22 mouse cellular contexts compared by ENCODE assay signal in genomic region chr11:5734323-5734722, GRCm38 (mm10). TPM values are rescaled to one million over a fixed set of nuclear protein-coding genes. Genes with fewer than 3 reads are reported as not detected.
A peak's percentile ranks its signal among the peaks of the same experiment; 100 is the strongest.
DNase-seq lines count a peak whose midpoint lies in the region; ATAC-seq and TF ChIP-seq lines count a peak whose summit lies in the region.
"Had no signal": no experiment of that assay in that cellular context is flagged by ENCODE, and none has a peak within 500 bp of the region (broad histone marks: within the 10 kb centered on the region; RNA-seq: fewer than 3 reads in every experiment).

No protein-coding gene starts in this region.

- 73% methylated on average over 4 of the region's 4 CpGs for WGBS in small intestine, adult 2 months

- intact Hi-C loops in heart, postnatal 25 days (cut with DNase I) = no loop called here

- H3K4me1 ChIP-seq in megakaryocyte, embryonic 14.5 days = peaks cover 93% of the 10 kb centered on the region
- H3K4me1 ChIP-seq in small intestine, adult 2 months (ENCODE audit: control insufficient read depth, insufficient read depth, insufficient read length, low read length) = peaks cover 14% of the 10 kb centered on the region; the same call in 1 of the 2 replicates

- no peak for ATAC-seq in megakaryocyte, adult 5-6 weeks (ENCODE audit: poor library complexity, severe bottlenecking)
- ATAC-seq: forebrain, embryonic 16.5 days; lung, postnatal 0 days had no signal

- H3K27ac ChIP-seq in small intestine, adult 2 months (ENCODE audit: insufficient read depth, low read depth, low read length) = peak overlapping the region; percentile 8
- H3K27ac ChIP-seq: embryonic facial prominence, embryonic 13.5 days; heart, embryonic 15.5 days; hindbrain, embryonic 12.5 days; layer of hippocampus, adult 2 months; limb, embryonic 15.5 days; midbrain, embryonic 10.5 days had no signal

- peak overlapping the region; percentile 53 for H3K4me3 ChIP-seq in megakaryocyte, embryonic 14.5 days (replicated peaks)
- H3K4me3 ChIP-seq in small intestine, adult 2 months (ENCODE audit: low read depth, low read length) = no peak overlapping the region
- H3K4me3 ChIP-seq: embryonic facial prominence, embryonic 13.5 days; heart, embryonic 15.5 days; hindbrain, embryonic 12.5 days; layer of hippocampus, adult 2 months; limb, embryonic 15.5 days; midbrain, embryonic 10.5 days had no signal

- no peak for TF ChIP-seq CTCF in small intestine, adult 2 months (IDR thresholded peaks at IDR 0.05; ENCODE audit: extremely low read depth, insufficient read length, insufficient replicate concordance, low read depth, low read length)

- H3K9me3 ChIP-seq in megakaryocyte, embryonic 14.5 days = no peaks in the 10 kb centered on the region
- H3K9me3 ChIP-seq: embryonic facial prominence, embryonic 13.5 days; G1E; heart, embryonic 15.5 days; hindbrain, embryonic 12.5 days; limb, embryonic 15.5 days; midbrain, embryonic 10.5 days had no signal

- TF ChIP-seq POLR2A in small intestine, adult 2 months (IDR thresholded peaks at IDR 0.05; ENCODE audit: low read depth, low read length) = no peak

- H3K36me3 ChIP-seq in megakaryocyte, embryonic 14.5 days (replicated peaks; ENCODE audit: low read length) = peaks cover 74% of the 10 kb centered on the region
- peaks cover 2% of the 10 kb centered on the region for H3K36me3 ChIP-seq in small intestine, adult 2 months (ENCODE audit: control insufficient read depth, insufficient read depth, low read length)
- H3K36me3 ChIP-seq: embryonic facial prominence, embryonic 13.5 days; heart, embryonic 15.5 days; hindbrain, embryonic 12.5 days; midbrain, embryonic 10.5 days had no signal

- H3K27me3 ChIP-seq in megakaryocyte, embryonic 14.5 days (replicated peaks) = no peaks in the 10 kb centered on the region
- no peaks in the 10 kb centered on the region for H3K27me3 ChIP-seq in small intestine, adult 2 months (ENCODE audit: control insufficient read depth, insufficient read depth, low read length)
- H3K27me3 ChIP-seq: embryonic facial prominence, embryonic 13.5 days; heart, embryonic 15.5 days; hindbrain, embryonic 12.5 days; limb, embryonic 15.5 days had no signal

- peak; percentile 5 for DNase-seq in adrenal gland, postnatal 14 days
- DNase-seq in adrenal gland, postnatal 4 days (ENCODE audit: low spot score in 2 of 2) = no peak
- DNase-seq in heart, adult 8-10 months (ENCODE audit: low spot score) = peak; percentile 46
- DNase-seq in heart, postnatal 25 days (ENCODE audit: low spot score) = no peak
- no peak for DNase-seq in right cerebral cortex, adult 2 months (ENCODE audit: low spot score in 2 of 2)
- DNase-seq: cerebellum, adult 11-12 months; cerebellum, postnatal 14 days; kidney, adult 18-20 months; kidney, postnatal 10 days; thymus, postnatal 14 days had no signal

RNA-seq across cellular contexts. Expression of gene Mrps24, which starts 18.8 kb away (rescaled TPM):
- 148 and 152 TPM in 2 replicates for total RNA-seq in adrenal gland, postnatal 14 days (2021)
- total RNA-seq in adrenal gland, postnatal 4 days (2021) = 100 to 1,000 TPM; 118 to 121 TPM
- 100 to 1,000 TPM; 148 to 162 (median 150) TPM for total RNA-seq in heart, adult 8-10 months (2022)
- total RNA-seq in heart, postnatal 25 days (2021) = 100 to 1,000 TPM; 145 to 152 TPM
- 173 and 222 TPM in 2 replicates for polyA plus RNA-seq in megakaryocyte, embryonic 14.5 days (2012; ENCODE audit: insufficient read depth, low replicate concordance)
- 67.4 and 74.1 TPM in 2 replicates for total RNA-seq in megakaryocyte, adult 5-6 weeks (2015)
- total RNA-seq in megakaryocyte, adult 5-6 weeks (2017) = 30.7 and 41.2 TPM in 2 replicates
- polyA plus RNA-seq in small intestine, adult 2 months (2012; rRNA removed) = 234 and 379 TPM in 2 replicates

RNA-seq across cellular contexts. Expression of gene Urgcp, which starts 27.9 kb away (rescaled TPM):
- 56.0 and 56.9 TPM in 2 replicates for total RNA-seq in adrenal gland, postnatal 14 days (2021)
- 10 to 100 TPM; 50.6 to 56.8 TPM for total RNA-seq in adrenal gland, postnatal 4 days (2021)
- total RNA-seq in heart, adult 8-10 months (2022) = 10 to 100 TPM; 57.3 to 69.8 (median 58.6) TPM
- 10 to 100 TPM; 56.7 to 68.6 TPM for total RNA-seq in heart, postnatal 25 days (2021)
- polyA plus RNA-seq in megakaryocyte, embryonic 14.5 days (2012; ENCODE audit: insufficient read depth, low replicate concordance) = 6.8 and 10.2 TPM in 2 replicates
- total RNA-seq in megakaryocyte, adult 5-6 weeks (2015) = 4.1 and 4.5 TPM in 2 replicates
- 7.5 and 8.7 TPM in 2 replicates for total RNA-seq in megakaryocyte, adult 5-6 weeks (2017)
- polyA plus RNA-seq in small intestine, adult 2 months (2012; rRNA removed) = 18.6 and 45.5 TPM in 2 replicates

RNA-seq across cellular contexts. Expression of gene Dbnl, which starts 54.0 kb away (rescaled TPM):
- total RNA-seq in adrenal gland, postnatal 14 days (2021) = 51.7 and 62.9 TPM in 2 replicates
- total RNA-seq in adrenal gland, postnatal 4 days (2021) = 10 to 100 TPM; 64.8 to 72.0 TPM
- total RNA-seq in heart, adult 8-10 months (2022) = 10 to 100 TPM; 26.4 to 33.1 (median 28.8) TPM
- 10 to 100 TPM; 26.1 to 27.2 TPM for total RNA-seq in heart, postnatal 25 days (2021)
- polyA plus RNA-seq in megakaryocyte, embryonic 14.5 days (2012; ENCODE audit: insufficient read depth, low replicate concordance) = 63.4 and 117 TPM in 2 replicates
- total RNA-seq in megakaryocyte, adult 5-6 weeks (2015) = 84.5 and 90.0 TPM in 2 replicates
- total RNA-seq in megakaryocyte, adult 5-6 weeks (2017) = 176 and 179 TPM in 2 replicates
- 60.0 and 109 TPM in 2 replicates for polyA plus RNA-seq in small intestine, adult 2 months (2012; rRNA removed)

Comparison
In these comparisons a context has a peak if more than half of its experiments do, and no peak if none do; other contexts are left out.
1. DNase-seq: peak in adrenal gland, postnatal 14 days (single experiment) and heart, adult 8-10 months (single experiment); none in adrenal gland, postnatal 4 days (0 of 2), heart, postnatal 25 days (single experiment) and right cerebral cortex, adult 2 months (0 of 2).